Mouse (Mus musculus) cerebral cortex, adult 2 months (tissue): Measurements from ENCODE around the gene Tmed6.

Experiments
- WGBS: fragments of 180-500 bp; shearing (Covaris S2); methylation state at CpG from one replicate; pipeline ENCODE4 v1.1.7; 2018; 5-methylcytosine and 5-hydroxymethylcytosine counted together

The Tmed6 gene

GRCm38 (mm10) chr8:107074128-107074527, 8.7 kb upstream of the Tmed6 start:
- WGBS = 67% methylated on average over 1 of the region's 1 CpGs

GRCm38 (mm10) chr8:107073706-107074105, 8.3 kb upstream of the Tmed6 start:
- WGBS = 83% methylated on average over 4 of the region's 4 CpGs

GRCm38 (mm10) chr8:107062613-107063012, 2.8 kb downstream of the Tmed6 start:
- WGBS = 78% methylated on average over 1 of the region's 1 CpGs

DNA sequence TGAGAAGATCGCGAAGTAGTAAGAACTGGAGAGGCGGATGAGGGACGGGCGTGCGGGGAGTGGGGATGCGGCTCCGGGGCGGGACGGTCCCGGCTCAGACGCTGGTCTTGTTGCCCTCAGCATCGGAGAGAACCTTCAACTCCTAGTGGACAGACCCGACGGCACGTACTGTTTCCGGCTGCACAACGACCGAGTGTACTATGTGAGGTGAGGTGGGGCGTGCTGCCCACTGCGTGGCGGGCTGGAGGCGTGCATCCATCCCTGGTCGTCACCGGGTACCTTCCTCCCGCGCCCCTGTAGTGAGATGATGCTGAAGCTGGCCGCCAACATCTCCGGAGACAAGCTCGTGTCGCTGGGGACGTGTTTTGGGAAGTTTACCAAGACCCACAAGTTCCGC, 8.5 kb downstream of the Tmed6 start:
- under 1% methylated on average over 33 of the region's 33 CpGs for WGBS

DNA sequence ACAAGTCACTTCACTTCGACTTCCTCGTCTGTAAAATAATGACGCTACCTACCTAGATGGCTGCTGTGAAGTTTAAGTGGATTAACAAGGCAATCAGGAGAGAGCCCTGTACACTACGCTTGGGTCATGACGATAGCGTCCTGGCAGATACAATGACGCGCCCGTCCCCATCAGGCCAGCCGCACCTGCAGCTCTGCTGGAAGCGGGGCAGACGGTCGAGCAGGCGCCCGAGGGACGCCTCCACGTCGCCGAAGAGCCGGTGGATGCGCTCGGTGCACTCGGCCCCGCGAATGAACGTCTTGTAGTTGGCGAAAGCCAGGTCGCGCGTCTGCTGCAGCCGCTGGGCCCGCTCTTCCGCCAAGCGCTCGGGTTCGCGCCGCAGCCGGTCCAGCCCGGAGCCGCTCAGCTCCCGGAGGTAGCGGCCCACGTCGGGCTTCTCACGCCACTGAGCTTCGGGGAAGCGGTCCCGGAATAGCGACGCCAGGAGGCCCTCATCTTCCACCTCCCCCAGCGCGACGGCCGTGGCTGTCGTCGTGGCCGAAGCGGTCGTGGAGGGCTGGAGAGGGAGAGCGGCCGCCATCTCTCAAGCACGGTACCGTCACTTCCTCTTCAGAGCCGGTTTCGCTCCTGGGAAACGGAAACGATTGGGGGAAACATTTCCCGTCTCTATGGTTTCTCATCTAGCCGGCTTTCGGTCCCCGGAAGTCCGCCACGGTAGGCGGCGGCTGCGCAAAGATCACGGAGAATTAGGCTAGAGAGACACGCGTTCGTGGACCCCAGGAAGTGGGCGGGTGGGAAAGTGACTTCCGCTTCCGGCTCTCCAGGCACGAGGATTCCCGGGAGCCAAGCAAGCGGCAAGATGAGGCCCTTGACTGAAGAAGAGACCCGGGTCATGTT, 9.1 kb downstream of the Tmed6 start, which contains the start of the genes Cog8 and Nip7:
Gene Cog8 (minus strand): TSS at position 614 of the 897 bp plus-strand sequence.
Gene Nip7 (plus strand): TSS at position 802 of the 897 bp plus-strand sequence.
- under 1% methylated on average over 88 of the region's 88 CpGs for WGBS

- whole genome bisulfite sequencing = 96% methylated on average over 8 of the region's 8 CpGs
Observed at GRCm38 (mm10) chr8:107052046-107052445, 13.4 kb downstream of the Tmed6 start.

DNA sequence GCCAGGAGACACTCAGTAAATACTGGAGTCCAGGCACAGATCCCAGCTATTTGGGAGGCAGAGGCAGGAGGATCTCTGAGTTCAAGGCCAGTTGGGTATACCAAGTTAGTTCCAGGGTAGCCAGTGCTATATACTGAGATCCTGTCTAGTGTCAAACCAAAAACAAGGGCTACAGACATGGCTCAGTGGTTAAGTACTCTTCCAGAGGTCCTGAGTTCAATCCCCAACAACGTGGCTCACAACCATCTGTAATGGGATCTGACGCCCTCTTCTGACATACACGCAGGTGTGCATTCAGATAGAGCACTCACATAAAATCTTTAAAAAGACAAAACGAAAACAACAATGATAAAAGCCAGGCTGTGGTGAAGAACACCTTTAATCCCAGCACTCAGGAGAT, 16.0 kb downstream of the Tmed6 start:
- WGBS = 93% methylated on average over 4 of the region's 4 CpGs

DNA sequence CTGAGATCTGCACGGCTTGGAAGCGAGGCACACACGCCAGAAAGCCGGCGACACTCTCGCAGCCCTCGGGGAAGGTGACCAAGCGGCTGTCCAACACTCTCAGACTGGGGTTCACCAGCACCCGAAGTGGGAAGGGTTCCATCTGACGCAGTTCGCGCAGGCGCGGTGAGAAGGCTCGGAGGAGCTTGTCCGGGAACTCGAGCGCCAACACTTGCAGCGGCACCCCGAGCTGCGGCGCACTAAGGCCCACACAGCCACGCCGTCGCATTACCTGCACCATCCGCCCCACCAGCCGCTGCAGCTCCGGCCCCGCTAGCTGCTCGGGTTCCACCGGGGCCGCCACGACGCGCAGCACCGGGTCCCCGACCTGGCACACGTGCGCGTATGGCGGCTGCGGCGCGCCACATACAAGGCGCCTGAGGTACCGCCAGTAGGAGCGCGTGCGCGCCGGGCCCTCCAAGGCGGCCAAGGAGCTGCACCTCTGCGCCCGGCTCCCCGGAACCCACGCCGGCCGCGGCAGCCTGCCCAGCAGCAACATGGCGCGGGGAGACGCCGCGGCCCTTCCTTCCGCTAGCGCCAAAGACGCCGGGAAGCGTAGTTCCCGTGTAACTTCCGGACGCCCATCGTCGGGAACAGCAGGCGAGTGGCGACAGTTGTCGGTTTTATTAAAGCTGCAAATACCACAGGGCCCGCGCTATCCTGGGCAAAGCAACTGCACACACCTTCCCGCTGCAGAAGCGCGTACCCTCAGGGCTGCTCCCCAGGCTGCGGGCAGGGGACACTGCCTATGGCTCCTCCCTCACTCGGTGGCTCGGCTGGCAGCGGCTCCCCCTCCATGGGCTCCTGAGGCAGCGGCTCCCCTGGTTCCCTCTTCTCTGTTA, 17.1 kb downstream of the Tmed6 start, which contains the start of gene Pdf:
Gene Pdf (minus strand): TSS at position 554 of the 881 bp plus-strand sequence.
- WGBS = under 1% methylated on average over 87 of the region's 87 CpGs

GRCm38 (mm10) chr8:107046976-107047375, 18.5 kb downstream of the Tmed6 start:
- WGBS = 76% methylated on average over 5 of the region's 5 CpGs

DNA sequence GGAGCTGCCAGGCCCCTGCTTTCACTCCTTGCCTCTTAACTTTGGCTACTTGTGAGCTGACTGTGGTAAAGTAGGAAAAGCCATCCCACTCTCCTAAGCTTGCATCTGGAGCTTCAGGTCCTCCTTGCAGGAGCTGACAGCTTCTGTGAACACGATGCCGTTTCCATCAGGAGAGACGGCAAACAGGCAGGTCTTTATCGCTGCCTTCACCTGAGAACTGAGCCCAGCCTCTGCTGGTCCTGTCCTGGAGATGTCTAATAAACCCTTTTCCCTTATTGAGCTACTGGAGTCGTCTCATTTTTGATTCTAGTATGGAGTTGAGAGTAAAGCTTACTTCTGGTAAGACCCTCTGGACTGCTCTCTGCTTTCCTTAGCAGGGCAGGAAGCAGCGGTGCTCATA, 20.0 kb downstream of the Tmed6 start:
- WGBS = 75% methylated on average over 6 of the region's 6 CpGs

DNA sequence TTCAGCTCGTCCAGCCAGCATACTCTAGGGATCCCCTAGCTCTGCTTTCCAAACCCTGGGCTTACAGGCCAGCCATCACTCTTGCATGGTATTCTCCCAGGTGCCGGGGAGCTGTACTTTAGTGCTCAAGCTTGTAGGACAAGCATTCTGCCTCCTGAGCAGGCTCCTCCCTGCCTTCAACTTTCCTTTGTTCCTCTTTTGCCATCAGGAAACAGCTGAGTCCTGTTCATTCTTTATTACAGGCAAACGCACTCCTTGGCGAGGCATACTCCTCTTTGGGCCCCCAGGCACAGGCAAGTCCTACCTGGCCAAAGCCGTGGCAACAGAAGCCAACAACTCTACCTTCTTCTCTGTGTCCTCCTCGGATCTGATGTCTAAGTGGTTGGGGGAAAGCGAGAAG, 24.8 kb downstream of the Tmed6 start:
- WGBS = 79% methylated on average over 7 of the region's 7 CpGs

DNA sequence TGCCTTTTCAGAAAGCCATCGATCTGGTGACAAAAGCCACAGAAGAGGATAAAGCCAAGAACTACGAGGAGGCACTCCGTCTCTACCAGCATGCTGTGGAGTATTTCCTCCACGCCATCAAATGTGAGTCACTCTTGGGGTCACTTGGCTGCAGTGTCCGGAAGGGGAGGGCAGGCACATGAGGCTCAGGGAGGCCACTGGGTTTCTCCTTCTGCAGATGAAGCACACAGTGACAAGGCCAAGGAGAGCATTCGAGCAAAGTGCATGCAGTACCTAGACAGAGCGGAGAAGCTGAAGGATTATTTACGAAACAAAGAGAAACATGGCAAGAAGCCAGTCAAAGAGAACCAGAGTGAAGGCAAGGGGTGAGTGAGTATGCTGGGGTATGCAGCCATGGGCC, 28.8 kb downstream of the Tmed6 start:
- 65% methylated on average over 8 of the region's 8 CpGs for WGBS

- 69% methylated on average over 3 of the region's 3 CpGs for WGBS
Observed at GRCm38 (mm10) chr8:107035641-107036040, 29.8 kb downstream of the Tmed6 start.

DNA sequence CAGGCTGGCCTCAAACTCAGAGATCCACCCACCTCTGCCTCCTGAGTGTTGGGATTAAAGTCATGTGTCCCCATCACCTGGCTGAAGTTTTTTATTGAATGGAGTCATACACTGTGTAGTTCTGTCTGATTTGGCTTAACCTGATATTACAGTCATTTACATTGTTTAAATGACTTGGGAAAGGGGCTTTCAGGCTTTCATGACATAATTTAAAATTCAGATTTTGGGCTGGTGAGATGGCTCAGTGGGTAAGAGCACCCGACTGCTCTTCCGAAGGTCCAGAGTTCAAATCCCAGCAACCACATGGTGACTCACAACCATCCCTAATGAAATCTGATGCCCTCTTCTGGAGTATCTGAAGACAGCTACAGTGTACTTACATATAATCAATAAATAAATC, 31.8 kb downstream of the Tmed6 start:
- WGBS = 86% methylated on average over 2 of the region's 2 CpGs

DNA sequence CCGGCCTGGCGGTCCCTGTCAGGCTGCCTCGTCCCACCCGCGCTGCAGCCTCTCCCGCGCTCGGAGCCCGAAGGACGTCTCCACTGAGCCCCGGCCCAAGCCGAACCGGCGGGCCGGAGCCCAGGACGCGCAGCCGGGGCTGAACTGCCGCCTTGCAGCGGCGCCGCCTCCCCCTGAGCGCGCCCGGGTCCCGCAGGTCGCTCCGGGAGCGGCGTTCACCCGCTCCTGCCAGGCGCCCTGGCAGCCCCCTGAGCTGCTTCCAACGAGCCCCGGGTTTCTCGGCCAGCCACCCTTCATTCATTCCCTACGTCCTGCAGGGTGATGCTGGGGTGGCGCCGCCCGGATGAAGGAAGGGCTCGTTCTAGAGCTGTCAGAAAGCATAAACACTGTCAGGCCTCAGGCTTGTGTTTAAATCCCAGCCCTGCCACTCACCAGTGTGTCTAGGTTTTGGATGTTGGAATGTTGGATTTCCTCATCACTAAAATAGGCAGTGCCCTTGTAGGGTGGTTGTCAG, 33.8 kb downstream of the Tmed6 start:
- WGBS = under 1% methylated on average over 39 of the region's 40 CpGs

DNA sequence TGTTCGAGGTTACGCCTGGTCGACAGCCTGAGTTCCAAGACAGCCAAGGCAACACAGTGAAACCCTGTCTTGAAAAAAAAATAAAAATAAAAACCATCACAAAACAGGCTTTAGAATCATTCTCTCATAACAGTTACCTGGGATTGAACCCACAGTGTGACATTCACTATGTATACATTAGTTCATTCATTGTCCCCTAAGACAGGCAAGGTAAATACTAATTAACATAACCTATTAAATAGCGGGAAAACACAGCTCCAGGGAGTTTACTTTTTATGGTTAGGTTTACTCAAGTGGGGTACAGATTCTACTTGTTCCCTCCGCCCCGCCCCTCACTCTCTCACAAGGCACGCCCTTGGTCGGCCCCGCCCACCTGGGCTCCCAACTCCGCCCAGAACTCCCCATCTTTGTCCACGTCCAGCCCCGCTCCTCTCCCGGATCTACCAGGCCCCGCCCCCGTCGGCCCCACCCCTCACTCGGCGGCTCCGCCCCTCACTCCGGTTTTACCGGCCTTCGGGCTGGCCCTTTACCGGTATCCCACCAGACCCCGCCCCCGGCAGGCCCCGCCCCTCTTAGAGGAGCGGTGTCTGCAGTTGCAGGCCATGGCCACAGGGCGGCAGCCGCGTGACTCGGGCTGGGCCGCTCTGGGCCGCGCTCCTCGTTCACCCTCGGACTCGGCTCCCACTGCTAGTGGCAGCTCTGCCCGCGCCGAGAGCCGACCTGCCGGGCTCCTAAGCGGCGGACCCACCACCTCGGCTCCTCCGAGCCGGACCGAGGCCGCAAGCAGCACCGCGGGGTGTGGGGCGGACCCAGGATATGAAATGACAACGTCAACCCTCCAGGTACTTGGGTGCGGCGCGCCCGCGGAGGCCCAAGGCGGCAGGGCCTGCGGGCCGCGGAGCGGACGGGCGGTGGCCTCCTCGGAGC, 34.5 kb downstream of the Tmed6 start, which contains the start of gene Vps4a:
Gene Vps4a (plus strand): TSS at position 573 of the 927 bp plus-strand sequence.
- WGBS = 5% methylated on average over 66 of the region's 66 CpGs

- WGBS = 72% methylated on average over 5 of the region's 5 CpGs
Observed at GRCm38 (mm10) chr8:107030058-107030457, 35.4 kb downstream of the Tmed6 start.

GRCm38 (mm10) chr8:107029310-107029709, 36.1 kb downstream of the Tmed6 start:
- WGBS = 82% methylated on average over 3 of the region's 3 CpGs

- WGBS = 89% methylated on average over 8 of the region's 8 CpGs
Observed at GRCm38 (mm10) chr8:107023479-107023878, 42.0 kb downstream of the Tmed6 start.

GRCm38 (mm10) chr8:107014915-107015314, 50.5 kb downstream of the Tmed6 start:
- 80% methylated on average over 1 of the region's 1 CpGs for WGBS

GRCm38 (mm10) chr8:107012666-107013065, 52.8 kb downstream of the Tmed6 start:
- WGBS = 92% methylated on average over 2 of the region's 2 CpGs
